Mouse (Mus musculus) cerebellum, postnatal 4 days (tissue): ENCODE data around the gene Duox1.
"Not testable (repeated sequence)": the region's sequence is repeated elsewhere in the genome, so short reads cannot be mapped to it uniquely, and the experiment has no call there.

Experiments used
- DNase-seq, 2 experiments: peaks; one replicate each; pipeline ENCODE4 v3.0.0; 2022; ENCODE audit warnings: low spot score in 2 of 2, mixed read lengths in 1 of 2

The Duox1 gene

DNA sequence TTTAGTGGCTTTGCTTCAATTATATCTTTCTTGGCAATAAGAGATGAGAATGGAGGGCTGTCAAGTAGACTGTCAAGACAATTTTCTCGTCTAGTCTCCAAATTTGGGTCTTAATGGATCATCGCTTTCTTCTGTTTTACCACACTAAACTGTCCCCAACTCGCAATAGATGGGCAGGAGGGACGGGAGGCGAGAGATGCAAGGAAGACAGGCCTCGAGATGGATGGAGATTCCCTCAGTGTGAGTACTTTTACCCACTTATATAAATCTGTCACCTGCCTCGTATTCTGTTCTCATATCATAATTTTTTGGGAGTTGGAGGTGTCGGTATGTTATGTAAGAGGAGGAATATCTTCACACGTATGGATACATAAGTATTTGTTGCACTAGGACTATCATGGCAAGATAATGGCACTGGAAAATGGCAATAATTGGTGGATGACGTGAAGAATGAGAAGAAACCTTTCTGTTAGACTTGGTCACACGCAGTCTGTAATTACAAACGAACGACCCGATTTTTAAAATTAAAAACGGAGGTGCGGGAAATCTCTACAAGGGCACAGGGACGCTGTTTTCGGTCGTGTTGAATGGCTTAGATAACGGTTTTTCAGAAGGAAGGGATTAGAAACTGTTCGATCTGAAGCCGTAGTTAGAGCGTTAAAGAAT, 59.3 kb downstream of the Duox1 start:
- no peak for DNase-seq

- DNase-seq, result peak; percentile 88 to 98
Measured at GRCm38 (mm10) chr2:122375391-122375991, 60.0 kb downstream of the Duox1 start.

DNA sequence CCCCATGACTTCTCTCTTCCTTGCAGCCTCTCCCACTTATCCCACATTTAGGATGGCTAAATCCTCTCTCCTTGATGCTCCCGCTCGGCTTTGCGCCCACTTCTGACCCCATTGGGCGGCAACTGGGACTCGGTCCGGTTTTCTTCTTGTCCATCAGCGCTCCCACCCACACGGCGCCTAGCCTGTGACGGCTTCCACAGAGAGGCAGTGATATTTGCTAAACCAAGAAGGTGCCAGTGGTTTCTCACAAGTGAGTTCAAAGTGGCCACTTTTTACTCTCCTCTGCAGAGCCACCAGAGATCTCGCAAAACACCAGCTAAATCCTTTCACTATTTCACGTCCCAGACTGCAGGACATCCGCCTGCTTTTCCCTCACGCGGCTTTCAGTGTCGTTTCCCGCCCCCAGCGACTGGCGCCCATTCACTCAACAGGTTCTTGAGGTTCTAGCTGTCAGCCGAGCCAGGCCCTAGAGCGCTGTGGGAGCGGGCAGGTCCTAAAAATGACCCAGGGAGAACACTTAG, 60.6 kb downstream of the Duox1 start:
- DNase-seq, result no peak

GRCm38 (mm10) chr2:122377215-122377674, 61.8 kb downstream of the Duox1 start:
- peak; percentile 94 to 98 for DNase-seq

DNA sequence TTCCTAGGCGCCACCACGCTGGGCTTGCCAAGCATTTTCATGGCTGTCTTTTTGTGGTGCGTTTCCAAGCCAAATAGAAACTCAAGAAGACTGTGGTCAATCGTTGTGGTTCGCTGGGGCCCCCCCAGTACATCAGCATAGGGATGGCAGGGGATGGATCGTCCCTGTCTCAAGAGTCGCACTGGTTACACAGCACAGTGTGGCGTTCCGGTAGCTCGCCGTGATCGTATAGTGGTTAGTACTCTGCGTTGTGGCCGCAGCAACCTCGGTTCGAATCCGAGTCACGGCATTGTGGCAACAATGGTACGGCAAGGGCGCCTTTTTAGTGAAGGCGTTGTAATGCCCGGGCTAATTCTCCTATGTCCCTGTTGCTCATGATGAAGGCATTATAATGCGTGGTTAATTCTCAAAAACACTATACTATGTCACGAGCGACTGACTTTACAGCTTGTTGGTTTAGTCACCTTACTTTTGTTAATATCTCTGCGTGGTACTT, 62.3 kb downstream of the Duox1 start:
- peak in 1 of 2 experiments; percentile 67 for DNase-seq

DNA sequence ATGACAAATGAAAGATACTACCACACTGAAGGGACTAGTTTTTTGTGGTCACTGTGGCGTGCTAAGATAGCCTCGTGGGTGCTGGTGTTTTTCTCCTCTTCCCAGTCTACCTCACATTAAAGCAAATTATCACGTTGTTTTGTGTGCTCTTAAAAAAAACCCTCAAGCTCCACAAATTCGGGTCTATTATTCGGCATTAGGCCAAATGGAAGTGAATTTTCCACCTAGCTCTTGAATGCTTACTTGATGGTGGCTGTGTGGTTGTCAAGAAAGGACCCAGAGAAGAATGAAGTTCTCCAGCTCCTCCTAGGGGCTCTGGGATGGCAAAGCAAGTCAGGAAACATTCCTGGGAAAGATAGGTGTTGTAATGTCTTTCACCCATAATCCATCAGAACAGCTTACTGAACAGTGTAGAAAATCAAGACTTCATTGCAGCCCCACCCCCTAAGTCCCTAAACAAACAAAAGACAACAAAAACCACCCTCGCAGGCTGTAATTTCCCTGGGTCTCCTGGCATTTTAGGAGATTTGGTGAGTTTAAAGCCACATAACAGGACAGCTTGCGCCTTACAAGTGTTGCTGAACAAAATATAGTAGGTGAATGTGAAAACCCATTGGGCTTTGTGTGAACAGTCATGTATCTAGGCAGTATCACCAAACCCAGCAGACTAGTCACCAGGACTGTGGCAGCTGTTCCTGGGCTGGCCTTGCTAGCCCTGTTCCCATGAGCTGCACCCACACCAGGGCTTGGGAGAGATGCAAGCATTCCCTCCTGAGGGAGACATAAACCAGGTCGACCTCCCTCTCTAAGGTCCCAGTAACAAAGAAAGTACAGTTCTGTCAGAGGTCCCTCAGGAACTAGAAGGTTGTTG, 63.2 kb downstream of the Duox1 start:
- DNase-seq, result no peak

DNA sequence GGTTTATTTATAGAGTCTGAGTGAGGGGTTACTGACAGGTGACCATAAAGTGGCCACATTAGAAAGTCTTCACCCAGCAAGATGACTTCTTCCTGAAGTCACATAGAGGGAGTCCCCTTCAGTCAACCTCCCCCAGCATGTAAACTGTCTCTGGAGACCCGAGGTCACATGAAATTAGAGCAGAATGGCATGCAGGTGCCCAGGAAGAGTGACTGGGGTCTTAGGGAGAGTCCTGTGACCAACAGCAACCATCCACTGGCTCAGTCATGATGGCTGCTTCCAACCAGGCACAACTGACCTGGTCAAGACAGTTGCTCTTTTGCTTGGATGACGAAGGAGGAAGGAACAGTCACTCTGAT, 63.8 kb downstream of the Duox1 start:
- DNase-seq, result no peak

DNA sequence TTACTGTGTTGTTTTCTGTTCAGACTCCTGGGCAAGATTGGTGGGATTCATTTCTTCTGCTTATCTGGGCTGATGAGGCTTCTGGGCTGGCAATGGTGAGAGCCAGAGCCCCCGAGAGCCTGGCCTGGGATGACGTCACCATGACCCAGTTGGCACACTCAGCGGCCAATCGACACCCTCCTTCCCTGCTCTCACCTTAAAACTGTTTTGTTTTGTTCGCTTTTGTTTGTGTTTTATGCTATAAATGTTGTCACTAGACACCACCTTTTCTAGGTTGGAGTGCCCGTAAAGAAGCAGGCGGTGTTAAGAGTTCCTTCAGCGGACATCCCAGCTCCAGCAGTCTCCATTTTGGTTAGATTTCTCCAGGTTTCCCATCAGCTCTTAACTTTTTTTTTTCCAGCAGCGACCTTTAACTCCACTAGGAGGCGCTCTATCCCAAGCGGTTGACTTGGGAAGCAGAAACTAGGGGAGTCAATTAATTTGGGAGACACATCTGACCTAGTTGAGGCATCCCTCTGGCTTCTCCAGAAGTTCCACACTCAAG, 65.4 kb downstream of the Duox1 start:
- peak in 1 of 2 experiments; percentile 53 for DNase-seq

GRCm38 (mm10) chr2:122381329-122382103, 66.0 kb downstream of the Duox1 start:
- no peak for DNase-seq

GRCm38 (mm10) chr2:122382121-122382520, 66.6 kb downstream of the Duox1 start:
- no peak for DNase-seq

GRCm38 (mm10) chr2:122385095-122385494, 69.6 kb downstream of the Duox1 start:
- DNase-seq, result no peak

DNA sequence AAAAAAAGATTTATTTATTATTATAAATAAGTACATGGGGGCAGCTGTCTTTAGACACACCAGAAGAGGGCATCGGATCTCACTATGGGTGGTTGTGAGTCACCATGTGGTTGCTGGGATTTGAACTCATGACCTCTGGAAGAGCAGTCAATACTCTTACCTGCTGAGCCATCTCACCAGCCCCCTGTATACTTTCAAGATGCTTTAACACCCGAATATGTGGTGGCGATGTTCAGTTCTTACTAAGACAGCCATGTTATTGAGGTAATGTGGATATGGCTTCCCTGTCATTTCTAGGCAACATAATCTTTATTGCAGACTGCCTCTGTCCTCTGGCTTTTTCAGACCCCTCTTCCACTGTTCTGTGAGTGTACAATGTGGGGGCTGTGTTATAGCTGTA, 71.7 kb downstream of the Duox1 start:
- not testable (repeated sequence) for DNase-seq

- DNase-seq, result no peak
Measured at GRCm38 (mm10) chr2:122396150-122396549, 80.7 kb downstream of the Duox1 start.
